Mouse (Mus musculus) lung, adult 2 months (tissue): ENCODE data around the gene Slco1a5.

Experiments used
- CTCF ChIP-seq: fragments of 200-500 bp; IDR thresholded peaks from 2 replicates; pipeline ENCODE4 v1.5.1; 2011; ENCODE audit warnings: mild to moderate bottlenecking, low read length, control low read depth; ENCODE audit not compliant: insufficient read depth
- POLR2A ChIP-seq: fragments of 200-500 bp; IDR thresholded peaks from 2 replicates; pipeline ENCODE4 v1.6.1; 2011; ENCODE audit warnings: low read depth, mild to moderate bottlenecking, control low read depth, low read length, borderline replicate concordance; ENCODE audit errors: extremely low read depth

DNA sequence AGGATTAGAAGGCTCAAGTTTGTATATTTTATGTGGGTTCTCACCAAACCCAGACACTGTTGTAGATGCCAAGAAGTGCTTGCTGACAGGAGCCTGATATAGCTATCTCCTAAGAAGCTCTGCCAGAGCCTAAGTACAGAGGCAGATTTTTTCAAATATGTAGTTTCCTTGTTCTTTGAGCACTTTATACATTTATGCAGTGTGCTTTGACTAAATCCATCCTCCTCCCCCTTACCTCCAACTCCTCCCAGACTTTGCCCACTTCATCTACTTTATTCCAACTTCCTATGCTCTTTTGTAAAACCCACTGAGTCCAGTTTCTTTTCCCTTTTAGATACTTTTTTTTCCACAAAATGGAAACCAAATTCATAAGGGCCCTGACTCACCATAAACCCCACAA lies 102.6 kb downstream of the Slco1a5 start:
- TF ChIP-seq CTCF (no peak), POLR2A (no peak)
